Mouse (Mus musculus): ENCODE data around the gene Nhlrc1. TPM values are rescaled to one million over a fixed set of nuclear protein-coding genes. Genes with fewer than 3 reads are reported as not detected.

Nhlrc1 gene
- polyA plus RNA-seq, 1 experiment from 2014 or later, result 3.1 TPM

- ATAC-seq (ENCODE audit: insufficient number of reproducible peaks, insufficient read depth, low FRiP score, low read depth), result no peak
Measured at GRCm38 (mm10) chr13:47020798-47021197, 6.1 kb upstream of the Nhlrc1 start.

GRCm38 (mm10) chr13:47019774-47020173, 5.1 kb upstream of the Nhlrc1 start:
- WGBS, result 80% methylated on average over 7 of the region's 7 CpGs
- no peak overlapping the region for H3K4me2 ChIP-seq (replicated peaks; ENCODE audit: low read depth, low read length)
- H3K9ac ChIP-seq (replicated peaks; ENCODE audit: low read depth, low read length), result no peak overlapping the region
- no peaks in the 10 kb centered on the region for H3K36me3 ChIP-seq (ENCODE audit: control insufficient read depth, insufficient read depth, low read length)
- no peak overlapping the region for H3K4me3 ChIP-seq (ENCODE audit: low read depth, low read length)
- ATAC-seq (ENCODE audit: insufficient number of reproducible peaks, insufficient read depth, low FRiP score, low read depth), result no peak
- no peak overlapping the region for H3K27ac ChIP-seq (ENCODE audit: low read length)
- no peaks in the 10 kb centered on the region for H3K27me3 ChIP-seq (ENCODE audit: control insufficient read depth, insufficient read depth, low read length)
- H3K9me3 ChIP-seq (ENCODE audit: control insufficient read depth, low read depth, low read length), result no peaks in the 10 kb centered on the region
- 0 out of 2 replicates have a peak, but pooled peaks cover 2% of the 10 kb centered on the region for H3K4me1 ChIP-seq (ENCODE audit: control insufficient read depth, insufficient read depth, low read length)

More at GRCm38 (mm10) chr13:47020798-47021197, 6.1 kb upstream of the Nhlrc1 start:
- Histone ChIP-seq H3K4me2 (replicated peaks; ENCODE audit: low read depth, low read length) (no peak overlapping the region), H3K36me3 (ENCODE audit: control insufficient read depth, insufficient read depth, low read length) (no peaks in the 10 kb centered on the region), H3K9ac (replicated peaks; ENCODE audit: low read depth, low read length) (no peak overlapping the region), H3K9me3 (ENCODE audit: control insufficient read depth, low read depth, low read length) (no peaks in the 10 kb centered on the region), H3K27me3 (ENCODE audit: control insufficient read depth, insufficient read depth, low read length) (no peaks in the 10 kb centered on the region), H3K4me1 (ENCODE audit: control insufficient read depth, insufficient read depth, low read length) (no peaks in the 10 kb centered on the region), H3K4me3 (ENCODE audit: low read depth, low read length) (no peak overlapping the region), H3K27ac (ENCODE audit: low read length) (no peak overlapping the region)
- WGBS, result 73% methylated on average over 7 of the region's 7 CpGs

GRCm38 (mm10) chr13:47017259-47017658, 2.6 kb upstream of the Nhlrc1 start:
- peaks cover 5% of the 10 kb centered on the region; the same call in 1 of the 2 replicates for H3K27me3 ChIP-seq (ENCODE audit: control insufficient read depth, insufficient read depth, low read length)
- WGBS, result 43% methylated on average over 5 of the region's 5 CpGs

GRCm38 (mm10) chr13:47015195-47015501, 498 bp upstream of the Nhlrc1 start:
- peaks cover 5% of the 10 kb centered on the region; the same call in 1 of the 2 replicates for H3K27me3 ChIP-seq (ENCODE audit: control insufficient read depth, insufficient read depth, low read length)
- no peaks in the 10 kb centered on the region for H3K36me3 ChIP-seq (ENCODE audit: control insufficient read depth, insufficient read depth, low read length)
- 0 out of 2 replicates have a peak, but pooled peaks cover 4% of the 10 kb centered on the region for H3K4me1 ChIP-seq (ENCODE audit: control insufficient read depth, insufficient read depth, low read length)
- no peak for ATAC-seq (ENCODE audit: insufficient number of reproducible peaks, insufficient read depth, low FRiP score, low read depth)
- H3K9me3 ChIP-seq (ENCODE audit: control insufficient read depth, low read depth, low read length), result peaks cover 22% of the 10 kb centered on the region; the same call in 1 of the 2 replicates
- WGBS, result 76% methylated on average over 5 of the region's 5 CpGs
- no peak overlapping the region for H3K9ac ChIP-seq (replicated peaks; ENCODE audit: low read depth, low read length)
- peak overlapping the region; percentile 99 for H3K4me2 ChIP-seq (replicated peaks; ENCODE audit: low read depth, low read length)
- H3K4me3 ChIP-seq (ENCODE audit: low read depth, low read length), result peak overlapping the region; percentile 51; the same call in 1 of the 2 replicates
- H3K27ac ChIP-seq (ENCODE audit: low read length), result no peak overlapping the region

More at GRCm38 (mm10) chr13:47017259-47017658, 2.6 kb upstream of the Nhlrc1 start:
- Histone ChIP-seq H3K4me1 (ENCODE audit: control insufficient read depth, insufficient read depth, low read length) (0 out of 2 replicates have a peak, but pooled peaks cover 4% of the 10 kb centered on the region), H3K9ac (replicated peaks; ENCODE audit: low read depth, low read length) (no peak overlapping the region), H3K4me2 (replicated peaks; ENCODE audit: low read depth, low read length) (no peak overlapping the region), H3K4me3 (ENCODE audit: low read depth, low read length) (no peak overlapping the region), H3K36me3 (ENCODE audit: control insufficient read depth, insufficient read depth, low read length) (no peaks in the 10 kb centered on the region), H3K27ac (ENCODE audit: low read length) (no peak overlapping the region), H3K9me3 (ENCODE audit: control insufficient read depth, low read depth, low read length) (peaks cover 8% of the 10 kb centered on the region; the same call in 1 of the 2 replicates)
- no peak for ATAC-seq (ENCODE audit: insufficient number of reproducible peaks, insufficient read depth, low FRiP score, low read depth)

- H3K36me3 ChIP-seq (ENCODE audit: control insufficient read depth, insufficient read depth, low read length), result no peaks in the 10 kb centered on the region
- peaks cover 26% of the 10 kb centered on the region; the same call in 1 of the 2 replicates for H3K9me3 ChIP-seq (ENCODE audit: control insufficient read depth, low read depth, low read length)
- no peak overlapping the region for H3K9ac ChIP-seq (replicated peaks; ENCODE audit: low read depth, low read length)
- peak overlapping the region; percentile 99 for H3K4me2 ChIP-seq (replicated peaks; ENCODE audit: low read depth, low read length)
- 60% methylated on average over 10 of the region's 10 CpGs for WGBS
- no peak for ATAC-seq (ENCODE audit: insufficient number of reproducible peaks, insufficient read depth, low FRiP score, low read depth)
- peak overlapping the region; percentile 51; the same call in 1 of the 2 replicates for H3K4me3 ChIP-seq (ENCODE audit: low read depth, low read length)
- H3K27me3 ChIP-seq (ENCODE audit: control insufficient read depth, insufficient read depth, low read length), result peaks cover 5% of the 10 kb centered on the region; the same call in 1 of the 2 replicates
- 0 out of 2 replicates have a peak, but pooled peaks cover 4% of the 10 kb centered on the region for H3K4me1 ChIP-seq (ENCODE audit: control insufficient read depth, insufficient read depth, low read length)
- H3K27ac ChIP-seq (ENCODE audit: low read length), result no peak overlapping the region
Measured at GRCm38 (mm10) chr13:47013740-47014139, 910 bp downstream of the Nhlrc1 start.

- WGBS, result 89% methylated on average over 4 of the region's 4 CpGs
- Histone ChIP-seq H3K4me2 (replicated peaks; ENCODE audit: low read depth, low read length) (no peak overlapping the region), H3K9me3 (ENCODE audit: control insufficient read depth, low read depth, low read length) (no peaks in the 10 kb centered on the region), H3K4me1 (ENCODE audit: control insufficient read depth, insufficient read depth, low read length) (no peaks in the 10 kb centered on the region), H3K27ac (ENCODE audit: low read length) (no peak overlapping the region), H3K27me3 (ENCODE audit: control insufficient read depth, insufficient read depth, low read length) (no peaks in the 10 kb centered on the region), H3K36me3 (ENCODE audit: control insufficient read depth, insufficient read depth, low read length) (no peaks in the 10 kb centered on the region), H3K9ac (replicated peaks; ENCODE audit: low read depth, low read length) (no peak overlapping the region), H3K4me3 (ENCODE audit: low read depth, low read length) (no peak overlapping the region)
- ATAC-seq (ENCODE audit: insufficient number of reproducible peaks, insufficient read depth, low FRiP score, low read depth), result no peak
Measured at GRCm38 (mm10) chr13:47001590-47001989, 13.1 kb downstream of the Nhlrc1 start.

- H3K9ac ChIP-seq (replicated peaks; ENCODE audit: low read depth, low read length), result no peak overlapping the region
- no peaks in the 10 kb centered on the region for H3K36me3 ChIP-seq (ENCODE audit: control insufficient read depth, insufficient read depth, low read length)
- no peaks in the 10 kb centered on the region for H3K27me3 ChIP-seq (ENCODE audit: control insufficient read depth, insufficient read depth, low read length)
- WGBS, result 42% methylated on average over 5 of the region's 5 CpGs
- H3K4me1 ChIP-seq (ENCODE audit: control insufficient read depth, insufficient read depth, low read length), result no peaks in the 10 kb centered on the region
- no peak for ATAC-seq (ENCODE audit: insufficient number of reproducible peaks, insufficient read depth, low FRiP score, low read depth)
- H3K9me3 ChIP-seq (ENCODE audit: control insufficient read depth, low read depth, low read length), result no peaks in the 10 kb centered on the region
- no peak overlapping the region for H3K27ac ChIP-seq (ENCODE audit: low read length)
- no peak overlapping the region for H3K4me2 ChIP-seq (replicated peaks; ENCODE audit: low read depth, low read length)
- H3K4me3 ChIP-seq (ENCODE audit: low read depth, low read length), result no peak overlapping the region
Measured at GRCm38 (mm10) chr13:46999498-46999897, 15.2 kb downstream of the Nhlrc1 start.

GRCm38 (mm10) chr13:46997355-46997754, 17.3 kb downstream of the Nhlrc1 start:
- Histone ChIP-seq H3K4me2 (replicated peaks; ENCODE audit: low read depth, low read length) (no peak overlapping the region), H3K36me3 (ENCODE audit: control insufficient read depth, insufficient read depth, low read length) (no peaks in the 10 kb centered on the region), H3K27me3 (ENCODE audit: control insufficient read depth, insufficient read depth, low read length) (no peaks in the 10 kb centered on the region), H3K9me3 (ENCODE audit: control insufficient read depth, low read depth, low read length) (no peaks in the 10 kb centered on the region), H3K4me1 (ENCODE audit: control insufficient read depth, insufficient read depth, low read length) (no peaks in the 10 kb centered on the region), H3K4me3 (ENCODE audit: low read depth, low read length) (no peak overlapping the region), H3K9ac (replicated peaks; ENCODE audit: low read depth, low read length) (no peak overlapping the region), H3K27ac (ENCODE audit: low read length) (no peak overlapping the region)
- ATAC-seq (ENCODE audit: insufficient number of reproducible peaks, insufficient read depth, low FRiP score, low read depth), result no peak
- WGBS, result 83% methylated on average over 4 of the region's 4 CpGs

GRCm38 (mm10) chr13:46993274-46993551, 21.4 kb downstream of the Nhlrc1 start:
- no peak overlapping the region for H3K27ac ChIP-seq (ENCODE audit: low read length)
- WGBS, result 91% methylated on average over 2 of the region's 2 CpGs

More at GRCm38 (mm10) chr13:46993274-46993551, 21.4 kb downstream of the Nhlrc1 start:
- Histone ChIP-seq H3K4me1 (ENCODE audit: control insufficient read depth, insufficient read depth, low read length) (no peaks in the 10 kb centered on the region), H3K27me3 (ENCODE audit: control insufficient read depth, insufficient read depth, low read length) (no peaks in the 10 kb centered on the region), H3K4me3 (ENCODE audit: low read depth, low read length) (no peak overlapping the region), H3K9ac (replicated peaks; ENCODE audit: low read depth, low read length) (no peak overlapping the region), H3K4me2 (replicated peaks; ENCODE audit: low read depth, low read length) (no peak overlapping the region), H3K36me3 (ENCODE audit: control insufficient read depth, insufficient read depth, low read length) (no peaks in the 10 kb centered on the region), H3K9me3 (ENCODE audit: control insufficient read depth, low read depth, low read length) (no peaks in the 10 kb centered on the region)
- no peak for ATAC-seq (ENCODE audit: insufficient number of reproducible peaks, insufficient read depth, low FRiP score, low read depth)

Measured in stomach, embryonic 14.5 days (tissue).